Mouse (Mus musculus) frontal cortex, adult (tissue): Measurements from ENCODE around the gene Ubr7.

ENCODE experiments used
- ATAC-seq: cut with Nextera tagmentation; 2 replicates; pipeline ENCODE4 v1.9.2; 2017; ENCODE audit warnings: mild to moderate bottlenecking, moderate library complexity, mixed read lengths; ENCODE audit not compliant: low TSS enrichment

The Ubr7 gene

DNA sequence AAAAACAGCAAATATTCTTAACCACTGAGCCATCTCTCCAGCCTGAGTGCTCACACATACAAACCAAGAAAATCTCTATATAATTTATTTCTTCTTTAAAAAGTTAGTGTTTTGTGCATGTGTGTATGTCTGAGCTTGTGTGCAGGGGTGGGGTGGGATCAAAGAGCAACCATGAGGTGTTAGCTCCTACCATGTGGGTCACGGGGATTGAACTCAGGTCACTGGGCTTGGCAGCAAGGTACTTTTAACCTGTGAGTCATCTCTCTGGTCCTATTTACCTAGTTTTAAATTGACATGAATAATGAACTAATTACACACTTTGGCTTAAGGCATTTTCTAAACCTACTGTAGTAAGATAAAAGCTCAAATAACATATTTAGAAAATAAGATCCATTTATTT, 68.6 kb downstream of the Ubr7 start:
- ATAC-seq: no peak

DNA sequence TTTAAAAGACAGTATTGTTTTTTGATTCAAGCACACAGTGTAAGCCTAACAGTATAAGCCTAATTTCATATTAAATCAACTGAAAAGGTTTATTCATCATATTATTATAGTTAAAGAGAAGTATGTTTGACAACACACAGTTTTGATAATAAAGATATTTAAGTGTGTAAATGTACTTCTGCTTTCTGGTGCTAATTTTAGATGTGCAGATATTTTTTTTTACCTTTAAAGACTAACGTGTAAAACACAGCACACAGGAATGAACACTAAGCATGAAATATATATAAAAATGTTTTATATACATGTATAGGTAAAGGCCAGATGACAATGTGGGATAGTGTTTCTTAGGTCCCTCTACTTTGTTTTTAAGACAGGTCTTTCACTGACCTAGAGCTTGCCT, 69.4 kb downstream of the Ubr7 start:
- no peak for ATAC-seq
